Mouse (Mus musculus): ENCODE data around the gene Sc5d.

DNA sequence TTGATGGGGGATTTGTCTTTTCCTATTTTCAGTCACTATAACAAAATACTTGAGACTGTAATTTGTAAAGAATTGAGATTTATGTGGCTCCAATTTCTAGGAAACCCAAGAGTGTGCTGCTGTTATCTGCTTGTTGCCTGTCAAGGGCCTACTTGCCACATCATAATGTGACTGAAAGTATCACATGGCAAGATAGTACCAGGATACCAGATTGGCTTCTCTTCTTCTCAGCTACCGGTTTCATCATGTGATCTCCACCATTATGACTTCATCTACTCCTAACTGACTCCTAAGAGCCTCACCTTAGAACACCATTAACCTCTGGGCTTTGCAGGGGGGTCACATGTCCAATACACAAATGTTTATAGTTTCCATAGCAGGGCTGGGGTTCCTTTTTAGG, 49.9 kb downstream of the Sc5d start:
- TF ChIP-seq POLR2A (IDR thresholded peaks at IDR 0.05; ENCODE audit: insufficient read depth, low read depth, low read length) (no peak), CTCF (IDR thresholded peaks at IDR 0.05; ENCODE audit: insufficient read depth, low read depth, low read length) (no peak)
